Mouse (Mus musculus): ENCODE results near the gene Zfp319. TPM values are rescaled to one million over a fixed set of nuclear protein-coding genes. Genes with fewer than 3 reads are reported as not detected.
A peak's percentile ranks its signal among the peaks of the same experiment; 100 is the strongest.

The Zfp319 gene
- total and polyA plus RNA-seq, 3 experiments = 0.83 to 3.3 (median 2.0) TPM

GRCm38 (mm10) chr8:95320224-95321139 lies 11.3 kb downstream of the Zfp319 start:
- in situ Hi-C loops (cut with MboI; ENCODE audit: low pct_ligation_motif_present, low pct_unique_long_range_greater_than_20kb, low sequenced_read_pairs) = no loop called here
- dilution Hi-C loops (cut with MboI; ENCODE audit: extremely low pct_ligation_motif_present, extremely low pct_unique_long_range_greater_than_20kb, low sequenced_read_pairs) = no loop called here
- Histone ChIP-seq H3K9ac (ENCODE audit: insufficient read depth, low read depth) (no peak overlapping the region), H3K4me2 (ENCODE audit: insufficient read depth, low read depth, poor library complexity, severe bottlenecking) (peak overlapping the region; percentile 84), H3K27ac (ENCODE audit: insufficient read depth, low read depth) (no peak overlapping the region), H3K4me1 (ENCODE audit: control insufficient read depth in 1 of 2, insufficient read depth in 2 of 2) (no peaks in the 10 kb centered on the region; a peak in 1 of 4 replicates), H3K9me3 (replicated peaks; ENCODE audit: low read length) (no peaks in the 10 kb centered on the region), H3K4me3 (replicated peaks in 1 of 3; ENCODE audit: low read depth in 2 of 3, low read length in 2 of 3, poor library complexity in 1 of 3) (peak overlapping the region in 1 of 3 experiments; percentile 21), H3K79me2 (replicated peaks; ENCODE audit: control insufficient read depth, extremely low read depth, insufficient read depth, poor library complexity, severe bottlenecking) (no peaks in the 10 kb centered on the region), H3K36me3 (replicated peaks in 1 of 2; ENCODE audit: control insufficient read depth in 1 of 2, insufficient read depth in 1 of 2, low read length in 1 of 2) (peaks cover 0 to 15% of the 10 kb centered on the region in 2 experiments), H3K27me3 (replicated peaks) (peaks cover 5% of the 10 kb centered on the region)
- peak in 1 of 2 experiments; percentile 14; a peak in 1 of 4 replicates for TF ChIP-seq CTCF (conservative IDR thresholded peaks at IDR 0.05 in 1 of 2, IDR thresholded peaks at IDR 0.05 in 1 of 2; ENCODE audit: low read depth in 2 of 2, low read length in 2 of 2)
- no peak for TF ChIP-seq NELFE (IDR thresholded peaks at IDR 0.05; ENCODE audit: low read depth, low read length)
- DNase-seq (ENCODE audit: extremely low read depth) = no peak

GRCm38 (mm10) chr8:95315350-95315749 lies 16.4 kb downstream of the Zfp319 start:
- no peak for DNase-seq (ENCODE audit: extremely low read depth)
- no peak overlapping the region for H3K27ac ChIP-seq (ENCODE audit: insufficient read depth, low read depth)
- peaks cover 11% of the 10 kb centered on the region for H3K27me3 ChIP-seq (replicated peaks)
- in situ Hi-C loops (cut with MboI; ENCODE audit: low pct_ligation_motif_present, low pct_unique_long_range_greater_than_20kb, low sequenced_read_pairs) (no loop called here), dilution Hi-C loops (cut with MboI; ENCODE audit: extremely low pct_ligation_motif_present, extremely low pct_unique_long_range_greater_than_20kb, low sequenced_read_pairs) (no loop called here)
- no peak for TF ChIP-seq IRF4 (IDR thresholded peaks at IDR 0.05; ENCODE audit: low read depth, low read length)
- TF ChIP-seq ELF1 (IDR thresholded peaks at IDR 0.05; ENCODE audit: low read depth, low read length) = no peak
- no peak for TF ChIP-seq POLR2AphosphoS2 (IDR thresholded peaks at IDR 0.05; ENCODE audit: low read depth, low read length)
- TF ChIP-seq ZKSCAN1 (IDR thresholded peaks at IDR 0.05; ENCODE audit: borderline replicate concordance, low read depth, low read length) = no peak
- no peak for TF ChIP-seq UBTF (IDR thresholded peaks at IDR 0.05; ENCODE audit: low read depth, low read length)
- TF ChIP-seq PAX5 (IDR thresholded peaks at IDR 0.05; ENCODE audit: low read length) = no peak
- TF ChIP-seq SIN3A (IDR thresholded peaks at IDR 0.05; ENCODE audit: low read length) = no peak
- no peak for TF ChIP-seq MAZ (IDR thresholded peaks at IDR 0.05; ENCODE audit: low read depth, low read length)
- TF ChIP-seq CTCF (conservative IDR thresholded peaks at IDR 0.05 in 1 of 2, IDR thresholded peaks at IDR 0.05 in 1 of 2; ENCODE audit: low read depth in 2 of 2, low read length in 2 of 2) = no peak
- TF ChIP-seq BHLHE40 (IDR thresholded peaks at IDR 0.05; ENCODE audit: low read depth, low read length) = no peak
- TF ChIP-seq CHD1 (IDR thresholded peaks at IDR 0.05; ENCODE audit: low read depth, low read length) = no peak
- TF ChIP-seq GABPA (IDR thresholded peaks at IDR 0.05; ENCODE audit: insufficient replicate concordance, low read depth, low read length) = no peak
- no peak for TF ChIP-seq NELFE (IDR thresholded peaks at IDR 0.05; ENCODE audit: low read depth, low read length)
- TF ChIP-seq POLR2A (IDR thresholded peaks at IDR 0.05; ENCODE audit: low read depth, low read length) = no peak
- no peak for TF ChIP-seq CHD2 (IDR thresholded peaks at IDR 0.05; ENCODE audit: low read length)
- no peak for TF ChIP-seq ZMIZ1 (IDR thresholded peaks at IDR 0.05; ENCODE audit: low read depth, low read length)
- no peak for TF ChIP-seq USF2 (conservative IDR thresholded peaks at IDR 0.05; ENCODE audit: low read depth, low read length)
- no peak for TF ChIP-seq USF1 (IDR thresholded peaks at IDR 0.05; ENCODE audit: low read depth, low read length)
- no peak for TF ChIP-seq RAD21 (IDR thresholded peaks at IDR 0.05; ENCODE audit: low read depth, low read length)
- H3K4me1 ChIP-seq (ENCODE audit: control insufficient read depth in 1 of 2, insufficient read depth in 2 of 2) = no peaks in the 10 kb centered on the region; a peak in 1 of 4 replicates
- H3K4me3 ChIP-seq (replicated peaks in 1 of 3; ENCODE audit: low read depth in 2 of 3, low read length in 2 of 3, poor library complexity in 1 of 3) = no peak overlapping the region
- H3K9ac ChIP-seq (ENCODE audit: insufficient read depth, low read depth) = no peak overlapping the region
- H3K4me2 ChIP-seq (ENCODE audit: insufficient read depth, low read depth, poor library complexity, severe bottlenecking) = no peak overlapping the region
- H3K79me2 ChIP-seq (replicated peaks; ENCODE audit: control insufficient read depth, extremely low read depth, insufficient read depth, poor library complexity, severe bottlenecking) = no peaks in the 10 kb centered on the region
- H3K9me3 ChIP-seq (replicated peaks; ENCODE audit: low read length) = no peaks in the 10 kb centered on the region
- no peaks in the 10 kb centered on the region for H3K36me3 ChIP-seq (replicated peaks in 1 of 2; ENCODE audit: control insufficient read depth in 1 of 2, insufficient read depth in 1 of 2, low read length in 1 of 2)
